Mouse (Mus musculus): ENCODE data around the gene Smad3. TPM values are rescaled to one million over a fixed set of nuclear protein-coding genes. Genes with fewer than 3 reads are reported as not detected.

Gene Smad3
- polyA plus RNA-seq, 1 experiment from 2014 or later = 5.4 TPM

- Histone ChIP-seq H3K4me1 (ENCODE audit: control insufficient read depth, insufficient read depth, low read length) (peaks cover 41% of the 10 kb centered on the region), H3K36me3 (ENCODE audit: control insufficient read depth, insufficient read depth, low read length) (no peaks in the 10 kb centered on the region), H3K9me3 (replicated peaks; ENCODE audit: control insufficient read depth, low read length) (no peaks in the 10 kb centered on the region), H3K27ac (ENCODE audit: low read depth, low read length) (no peak overlapping the region), H3K27me3 (replicated peaks; ENCODE audit: control insufficient read depth, insufficient read depth, low read length) (no peaks in the 10 kb centered on the region), H3K4me3 (ENCODE audit: low read depth, low read length) (no peak overlapping the region), H3K4me2 (ENCODE audit: low read length) (no peak overlapping the region), H3K9ac (ENCODE audit: low read length) (no peak overlapping the region)
- DNase-seq (ENCODE audit: low spot score) (no peak), ATAC-seq (no peak)
- 82% methylated on average over 4 of the region's 4 CpGs for WGBS
These were observed 6.5 kb downstream of the Smad3 start for GRCm38 (mm10) chr9:63751325-63751724.

DNA sequence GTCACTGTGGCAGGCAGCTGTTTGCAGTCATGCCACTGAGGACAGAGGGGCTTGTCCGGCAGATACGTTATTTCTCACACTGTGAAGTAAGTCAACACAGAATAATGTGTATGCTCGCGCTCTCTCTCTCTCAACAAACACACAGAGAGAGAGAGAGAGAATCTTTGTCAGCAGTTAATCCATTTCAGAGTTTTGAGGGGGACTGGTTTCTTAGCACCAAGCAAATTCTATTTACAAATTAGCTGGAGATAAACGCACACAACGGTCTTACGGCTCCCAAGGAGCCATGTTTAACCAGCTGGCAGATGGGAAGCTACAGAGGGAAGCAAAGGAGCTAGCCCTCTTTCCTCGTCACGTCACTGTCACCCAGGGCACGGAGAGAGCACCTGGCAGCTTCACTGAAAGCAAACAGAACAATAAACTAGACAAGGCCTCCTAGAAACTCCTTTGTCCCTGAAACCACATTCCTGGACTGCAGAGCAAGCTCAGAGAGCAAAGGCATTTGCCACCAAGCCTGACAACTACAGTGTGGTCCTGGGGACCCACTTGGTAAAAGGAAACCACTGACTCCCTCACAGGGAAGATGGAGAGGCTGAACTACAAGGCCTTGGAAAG lies 7.3 kb downstream of the Smad3 start:
- 18% methylated on average over 10 of the region's 10 CpGs for WGBS
- H3K4me3 ChIP-seq (ENCODE audit: low read depth, low read length) = no peak overlapping the region
- no peak overlapping the region for H3K9ac ChIP-seq (ENCODE audit: low read length)
- H3K4me2 ChIP-seq (ENCODE audit: low read length) = no peak overlapping the region
- H3K9me3 ChIP-seq (replicated peaks; ENCODE audit: control insufficient read depth, low read length) = no peaks in the 10 kb centered on the region
- no peak for DNase-seq (ENCODE audit: low spot score)
- H3K27me3 ChIP-seq (replicated peaks; ENCODE audit: control insufficient read depth, insufficient read depth, low read length) = no peaks in the 10 kb centered on the region
- H3K36me3 ChIP-seq (ENCODE audit: control insufficient read depth, insufficient read depth, low read length) = no peaks in the 10 kb centered on the region
- ATAC-seq = no peak
- peaks cover 33% of the 10 kb centered on the region for H3K4me1 ChIP-seq (ENCODE audit: control insufficient read depth, insufficient read depth, low read length)
- H3K27ac ChIP-seq (ENCODE audit: low read depth, low read length) = no peak overlapping the region; the same call in 1 of the 2 replicates

GRCm38 (mm10) chr9:63749296-63749915 lies 8.4 kb downstream of the Smad3 start:
- Histone ChIP-seq H3K9ac (ENCODE audit: low read length) (no peak overlapping the region), H3K4me3 (ENCODE audit: low read depth, low read length) (no peak overlapping the region), H3K36me3 (ENCODE audit: control insufficient read depth, insufficient read depth, low read length) (no peaks in the 10 kb centered on the region), H3K4me2 (ENCODE audit: low read length) (no peak overlapping the region), H3K27ac (ENCODE audit: low read depth, low read length) (no peak overlapping the region), H3K4me1 (ENCODE audit: control insufficient read depth, insufficient read depth, low read length) (peaks cover 22% of the 10 kb centered on the region), H3K9me3 (replicated peaks; ENCODE audit: control insufficient read depth, low read length) (no peaks in the 10 kb centered on the region), H3K27me3 (replicated peaks; ENCODE audit: control insufficient read depth, insufficient read depth, low read length) (no peaks in the 10 kb centered on the region)
- DNase-seq (ENCODE audit: low spot score) (peak; percentile 19), ATAC-seq (no peak)
- WGBS = 42% methylated on average over 15 of the region's 15 CpGs

DNA sequence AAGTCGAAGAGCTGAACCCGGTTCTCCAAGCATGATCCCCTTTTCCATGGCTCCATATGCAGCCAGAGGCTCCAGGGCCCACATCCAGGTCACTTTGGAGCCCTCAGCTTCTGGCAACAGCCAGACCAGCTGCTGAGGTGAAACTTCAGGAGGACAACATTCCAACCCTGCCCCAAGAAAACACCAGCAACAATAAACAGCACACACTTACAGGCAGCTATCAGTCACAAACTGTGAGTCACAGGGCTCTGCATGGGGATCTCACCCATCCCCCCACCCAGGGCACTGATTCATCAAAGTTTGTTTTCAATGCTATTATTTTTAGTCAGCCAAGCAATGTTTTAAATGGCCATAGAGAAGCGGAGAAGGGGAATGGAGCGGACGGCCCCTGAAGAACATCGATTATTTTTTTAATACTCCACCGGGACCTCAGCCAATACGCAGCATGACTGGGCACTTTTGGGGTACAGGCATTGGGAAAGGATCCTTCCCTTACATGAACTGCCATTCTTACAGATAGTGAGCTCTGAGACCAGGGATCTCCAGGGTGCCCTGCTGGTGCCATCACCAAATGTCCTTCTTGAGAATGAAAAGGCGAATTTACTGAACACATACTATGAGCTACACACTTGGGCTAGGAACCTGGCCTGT lies 10.0 kb downstream of the Smad3 start:
- no peak overlapping the region for H3K27ac ChIP-seq (ENCODE audit: low read depth, low read length)
- H3K4me1 ChIP-seq (ENCODE audit: control insufficient read depth, insufficient read depth, low read length) = peaks cover 23% of the 10 kb centered on the region
- no peak overlapping the region for H3K4me2 ChIP-seq (ENCODE audit: low read length)
- 59% methylated on average over 9 of the region's 9 CpGs for WGBS
- no peaks in the 10 kb centered on the region for H3K27me3 ChIP-seq (replicated peaks; ENCODE audit: control insufficient read depth, insufficient read depth, low read length)
- no peak overlapping the region for H3K9ac ChIP-seq (ENCODE audit: low read length)
- no peaks in the 10 kb centered on the region for H3K36me3 ChIP-seq (ENCODE audit: control insufficient read depth, insufficient read depth, low read length)
- no peak for DNase-seq (ENCODE audit: low spot score)
- no peak overlapping the region for H3K4me3 ChIP-seq (ENCODE audit: low read depth, low read length)
- no peaks in the 10 kb centered on the region for H3K9me3 ChIP-seq (replicated peaks; ENCODE audit: control insufficient read depth, low read length)
- ATAC-seq = no peak

- WGBS = 91% methylated on average over 3 of the region's 3 CpGs
- ATAC-seq (no peak), DNase-seq (ENCODE audit: low spot score) (no peak)
- H3K27ac ChIP-seq (ENCODE audit: low read depth, low read length) = no peak overlapping the region
- peaks cover 23% of the 10 kb centered on the region for H3K4me1 ChIP-seq (ENCODE audit: control insufficient read depth, insufficient read depth, low read length)
- H3K4me2 ChIP-seq (ENCODE audit: low read length) = no peak overlapping the region
- H3K9me3 ChIP-seq (replicated peaks; ENCODE audit: control insufficient read depth, low read length) = no peaks in the 10 kb centered on the region
- no peaks in the 10 kb centered on the region for H3K27me3 ChIP-seq (replicated peaks; ENCODE audit: control insufficient read depth, insufficient read depth, low read length)
- H3K36me3 ChIP-seq (ENCODE audit: control insufficient read depth, insufficient read depth, low read length) = no peaks in the 10 kb centered on the region
- H3K4me3 ChIP-seq (ENCODE audit: low read depth, low read length) = no peak overlapping the region
- H3K9ac ChIP-seq (ENCODE audit: low read length) = no peak overlapping the region
These were observed 10.8 kb downstream of the Smad3 start for GRCm38 (mm10) chr9:63746980-63747379.

- H3K9ac ChIP-seq (ENCODE audit: low read length) = no peak overlapping the region
- DNase-seq (ENCODE audit: low spot score) = no peak
- H3K9me3 ChIP-seq (replicated peaks; ENCODE audit: control insufficient read depth, low read length) = no peaks in the 10 kb centered on the region
- no peak overlapping the region for H3K4me2 ChIP-seq (ENCODE audit: low read length)
- 73% methylated on average over 19 of the region's 19 CpGs for WGBS
- no peak overlapping the region for H3K4me3 ChIP-seq (ENCODE audit: low read depth, low read length)
- H3K27me3 ChIP-seq (replicated peaks; ENCODE audit: control insufficient read depth, insufficient read depth, low read length) = no peaks in the 10 kb centered on the region
- peaks cover 23% of the 10 kb centered on the region for H3K4me1 ChIP-seq (ENCODE audit: control insufficient read depth, insufficient read depth, low read length)
- H3K36me3 ChIP-seq (ENCODE audit: control insufficient read depth, insufficient read depth, low read length) = no peaks in the 10 kb centered on the region
- no peak overlapping the region for H3K27ac ChIP-seq (ENCODE audit: low read depth, low read length)
- ATAC-seq = no peak
These were observed 11.8 kb downstream of the Smad3 start for GRCm38 (mm10) chr9:63745821-63746632.

- H3K4me3 ChIP-seq (ENCODE audit: low read depth, low read length) = no peak overlapping the region
- no peak overlapping the region for H3K9ac ChIP-seq (ENCODE audit: low read length)
- H3K27me3 ChIP-seq (replicated peaks; ENCODE audit: control insufficient read depth, insufficient read depth, low read length) = no peaks in the 10 kb centered on the region
- no peaks in the 10 kb centered on the region for H3K36me3 ChIP-seq (ENCODE audit: control insufficient read depth, insufficient read depth, low read length)
- no peak for DNase-seq (ENCODE audit: low spot score)
- ATAC-seq = no peak
- WGBS = 93% methylated on average over 5 of the region's 5 CpGs
- no peaks in the 10 kb centered on the region for H3K9me3 ChIP-seq (replicated peaks; ENCODE audit: control insufficient read depth, low read length)
- no peak overlapping the region for H3K27ac ChIP-seq (ENCODE audit: low read depth, low read length)
- peaks cover 12% of the 10 kb centered on the region; the same call in 1 of the 2 replicates for H3K4me1 ChIP-seq (ENCODE audit: control insufficient read depth, insufficient read depth, low read length)
- H3K4me2 ChIP-seq (ENCODE audit: low read length) = no peak overlapping the region
These were observed 13.2 kb downstream of the Smad3 start for GRCm38 (mm10) chr9:63744595-63744994.

DNA sequence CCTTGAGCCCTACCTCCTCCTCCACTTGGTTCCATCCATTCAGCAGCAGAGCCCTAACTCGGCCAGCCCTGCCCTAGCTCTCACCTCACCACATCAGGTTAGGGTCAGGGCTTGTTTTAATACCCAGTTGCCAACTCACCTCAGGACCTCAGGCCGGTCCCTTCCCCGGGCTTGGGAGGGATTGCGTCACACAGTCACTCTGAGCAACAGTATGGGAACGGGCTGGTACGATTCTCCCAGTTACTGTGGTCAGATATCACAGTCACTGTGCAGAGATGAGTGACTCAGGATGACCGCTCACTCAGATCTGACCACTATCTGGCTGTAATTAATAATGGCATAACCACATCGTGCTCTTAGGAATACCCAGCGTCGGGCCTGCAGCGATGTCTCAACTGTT lies 14.0 kb downstream of the Smad3 start:
- Histone ChIP-seq H3K27me3 (replicated peaks; ENCODE audit: control insufficient read depth, insufficient read depth, low read length) (no peaks in the 10 kb centered on the region), H3K4me3 (ENCODE audit: low read depth, low read length) (no peak overlapping the region), H3K36me3 (ENCODE audit: control insufficient read depth, insufficient read depth, low read length) (no peaks in the 10 kb centered on the region), H3K4me1 (ENCODE audit: control insufficient read depth, insufficient read depth, low read length) (peaks cover 6% of the 10 kb centered on the region; the same call in 1 of the 2 replicates), H3K9me3 (replicated peaks; ENCODE audit: control insufficient read depth, low read length) (no peaks in the 10 kb centered on the region), H3K9ac (ENCODE audit: low read length) (no peak overlapping the region), H3K4me2 (ENCODE audit: low read length) (no peak overlapping the region), H3K27ac (ENCODE audit: low read depth, low read length) (no peak overlapping the region)
- ATAC-seq (no peak), DNase-seq (ENCODE audit: low spot score) (no peak)
- WGBS = 92% methylated on average over 11 of the region's 11 CpGs

Measured in forebrain, embryonic 14.5 days (tissue).